Mouse (Mus musculus) midbrain, embryonic 15.5 days (tissue): ENCODE measurements at regions not wholly inside any gene's neighbourhood (a gene's known extent, or its start where the extent isn't known, plus 50 kb on each side); places are given as distances from the start of the nearest gene placed in this dataset.

Experiments
- ATAC-seq: fragments of 200-750 bp; cut with Nextera tagmentation; replicated peaks from 2 replicates; pipeline ENCODE4 v1.8.0; 2017; ENCODE audit warnings: moderate TSS enrichment
- H3K27ac ChIP-seq: fragments of 300-500 bp; sonication (generic); 2 replicates; pipeline ENCODE4 v1.5.1; 2015; ENCODE audit warnings: mild to moderate bottlenecking, inconsistent platforms
- H3K27me3 ChIP-seq: fragments of 300-500 bp; sonication (generic); replicated peaks from 2 replicates; pipeline ENCODE4 v1.6.1; 2015; ENCODE audit warnings: inconsistent platforms
- H3K36me3 ChIP-seq: fragments of 300-500 bp; sonication (generic); replicated peaks from 2 replicates; pipeline ENCODE4 v1.6.1; 2015; ENCODE audit warnings: inconsistent platforms
- H3K4me1 ChIP-seq: fragments of 300-500 bp; sonication (generic); 2 replicates; pipeline ENCODE4 v1.6.1; 2015; ENCODE audit warnings: inconsistent platforms
- H3K4me2 ChIP-seq: fragments of 300-500 bp; sonication (generic); 2 replicates; pipeline ENCODE4 v1.6.1; 2015; ENCODE audit warnings: inconsistent platforms, mild to moderate bottlenecking, moderate library complexity
- H3K4me3 ChIP-seq: fragments of 300-500 bp; sonication (generic); 2 replicates; pipeline ENCODE4 v1.5.1; 2015; ENCODE audit warnings: mild to moderate bottlenecking, inconsistent platforms
- H3K9ac ChIP-seq: fragments of 300-500 bp; sonication (generic); 2 replicates; pipeline ENCODE4 v1.6.1; 2015; ENCODE audit warnings: mild to moderate bottlenecking, inconsistent platforms
- H3K9me3 ChIP-seq: fragments of 300-500 bp; sonication (generic); 2 replicates; pipeline ENCODE4 v1.6.1; 2016; ENCODE audit warnings: inconsistent platforms
- WGBS: fragments of 180-500 bp; shearing (Covaris S2); methylation state at CpG from one replicate; pipeline ENCODE4 v1.1.7; 2015; ENCODE audit warnings: mixed read lengths; 5-methylcytosine and 5-hydroxymethylcytosine counted together

- Histone ChIP-seq H3K27me3 (no peaks in the 10 kb centered on the region), H3K27ac (no peak overlapping the region), H3K4me1 (peaks cover 14% of the 10 kb centered on the region; the same call in 1 of the 2 replicates), H3K36me3 (no peaks in the 10 kb centered on the region), H3K4me3 (no peak overlapping the region), H3K9ac (no peak overlapping the region), H3K4me2 (no peak overlapping the region), H3K9me3 (no peaks in the 10 kb centered on the region)
- ATAC-seq, result no peak
- 74% methylated on average over 7 of the region's 7 CpGs for WGBS
Measured at GRCm38 (mm10) chr14:24972357-24972756, 485.4 kb downstream of the Rps24 start.

DNA sequence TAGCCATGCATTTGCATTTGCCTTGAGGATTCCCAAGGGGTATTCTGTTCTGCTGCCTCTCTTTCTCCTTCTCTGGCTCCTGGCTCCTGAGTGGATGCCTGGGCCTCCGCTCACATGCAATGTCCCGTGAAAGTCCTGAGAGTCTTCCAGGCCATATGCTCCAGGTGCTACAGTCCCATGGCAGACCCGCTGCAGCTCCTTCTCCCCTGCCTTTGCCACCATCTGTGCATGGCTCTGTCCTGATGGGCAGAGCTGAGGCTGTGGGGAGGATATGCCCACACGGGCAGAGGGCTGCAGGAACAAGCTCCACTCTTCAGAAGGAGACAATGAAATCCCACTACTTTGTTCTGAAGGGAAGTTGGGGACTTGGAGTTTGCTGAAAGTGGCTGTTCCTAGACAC is 485.9 kb upstream of the Zmiz1 start:
- ATAC-seq, result no peak
- WGBS, result 75% methylated on average over 4 of the region's 4 CpGs
- no peaks in the 10 kb centered on the region for H3K9me3 ChIP-seq

DNA sequence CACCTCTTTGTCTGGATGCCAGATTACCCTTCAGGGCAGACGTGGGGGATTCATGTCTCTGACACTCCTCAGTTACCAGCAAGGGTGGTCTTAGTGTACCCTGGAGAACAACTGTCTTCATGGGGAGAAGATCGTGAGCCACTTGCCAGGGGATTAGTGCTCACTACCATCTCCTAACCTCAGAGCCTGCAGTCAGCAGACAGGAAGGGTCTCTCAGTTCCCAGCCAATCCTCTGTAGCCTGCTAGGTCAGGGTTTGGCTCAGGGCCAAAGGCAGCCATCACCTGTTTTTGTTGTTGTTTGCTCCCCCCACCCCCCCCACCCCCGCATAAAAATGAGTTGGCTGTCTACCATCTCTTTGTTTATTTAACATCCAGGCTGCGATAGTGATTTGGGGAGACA is 485.4 kb upstream of the Zmiz1 start:
- Histone ChIP-seq H3K27me3 (no peaks in the 10 kb centered on the region), H3K27ac (no peak overlapping the region), H3K4me3 (no peak overlapping the region), H3K9ac (no peak overlapping the region), H3K4me2 (no peak overlapping the region), H3K36me3 (no peaks in the 10 kb centered on the region), H3K9me3 (no peaks in the 10 kb centered on the region), H3K4me1 (peaks cover 14% of the 10 kb centered on the region; the same call in 1 of the 2 replicates)
- no peak for ATAC-seq
- WGBS, result 59% methylated on average over 4 of the region's 4 CpGs

More for the DNA sequence above, 485.9 kb upstream of the Zmiz1 start:
- Histone ChIP-seq H3K4me3 (no peak overlapping the region), H3K9ac (no peak overlapping the region), H3K4me2 (no peak overlapping the region), H3K36me3 (no peaks in the 10 kb centered on the region), H3K27me3 (no peaks in the 10 kb centered on the region), H3K4me1 (peaks cover 14% of the 10 kb centered on the region; the same call in 1 of the 2 replicates), H3K27ac (no peak overlapping the region)

DNA sequence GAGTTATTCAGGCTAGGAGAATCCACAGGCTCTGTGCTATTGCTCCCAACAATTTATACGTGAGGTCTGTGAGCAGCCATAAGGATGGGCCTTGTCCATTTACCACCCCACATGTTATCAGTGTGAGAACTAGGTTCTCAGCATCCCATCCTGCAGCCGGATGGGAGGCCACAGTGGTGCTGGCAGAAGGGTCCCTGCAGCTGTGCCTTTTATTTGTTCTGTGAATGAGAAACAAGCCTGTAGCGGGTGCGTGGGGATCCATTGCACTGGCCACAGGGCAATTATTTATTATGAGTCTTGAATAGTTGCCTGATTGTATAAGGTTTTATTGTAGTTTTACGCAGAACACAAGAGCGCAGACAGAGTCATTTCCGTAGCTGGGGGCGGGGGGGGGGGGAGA is 476.5 kb upstream of the Zmiz1 start:
- ATAC-seq, result no peak
- WGBS, result 60% methylated on average over 8 of the region's 8 CpGs
- Histone ChIP-seq H3K9me3 (no peaks in the 10 kb centered on the region), H3K27ac (no peak overlapping the region), H3K4me3 (no peak overlapping the region), H3K4me1 (no peaks in the 10 kb centered on the region), H3K4me2 (no peak overlapping the region), H3K27me3 (no peaks in the 10 kb centered on the region), H3K36me3 (no peaks in the 10 kb centered on the region), H3K9ac (no peak overlapping the region)

DNA sequence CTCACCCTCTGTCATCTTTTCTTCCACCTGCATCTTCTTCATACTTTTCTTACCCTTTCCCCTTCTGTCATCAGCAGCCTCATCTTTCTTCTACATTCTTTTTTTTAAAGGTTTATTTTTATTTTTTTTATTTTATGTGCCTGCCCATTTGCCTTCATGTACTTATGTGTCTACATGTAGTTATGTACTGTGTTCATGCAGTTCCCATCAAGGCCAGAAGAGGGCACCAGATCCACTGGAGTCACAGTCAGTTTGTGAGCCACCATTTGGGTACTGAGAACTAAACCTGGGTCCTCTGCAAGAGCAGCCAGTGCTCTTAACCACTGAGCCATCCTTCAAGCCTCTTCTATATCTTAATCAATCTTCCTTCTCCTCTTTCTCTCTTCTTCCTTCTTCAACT is 475.7 kb upstream of the Zmiz1 start:
- ATAC-seq, result no peak
- no peak overlapping the region for H3K4me3 ChIP-seq
- no peaks in the 10 kb centered on the region for H3K9me3 ChIP-seq
- H3K4me2 ChIP-seq, result no peak overlapping the region
- no peaks in the 10 kb centered on the region for H3K36me3 ChIP-seq
- no peak overlapping the region for H3K9ac ChIP-seq
- no peaks in the 10 kb centered on the region for H3K4me1 ChIP-seq
- no peak overlapping the region for H3K27ac ChIP-seq
- no peaks in the 10 kb centered on the region for H3K27me3 ChIP-seq

DNA sequence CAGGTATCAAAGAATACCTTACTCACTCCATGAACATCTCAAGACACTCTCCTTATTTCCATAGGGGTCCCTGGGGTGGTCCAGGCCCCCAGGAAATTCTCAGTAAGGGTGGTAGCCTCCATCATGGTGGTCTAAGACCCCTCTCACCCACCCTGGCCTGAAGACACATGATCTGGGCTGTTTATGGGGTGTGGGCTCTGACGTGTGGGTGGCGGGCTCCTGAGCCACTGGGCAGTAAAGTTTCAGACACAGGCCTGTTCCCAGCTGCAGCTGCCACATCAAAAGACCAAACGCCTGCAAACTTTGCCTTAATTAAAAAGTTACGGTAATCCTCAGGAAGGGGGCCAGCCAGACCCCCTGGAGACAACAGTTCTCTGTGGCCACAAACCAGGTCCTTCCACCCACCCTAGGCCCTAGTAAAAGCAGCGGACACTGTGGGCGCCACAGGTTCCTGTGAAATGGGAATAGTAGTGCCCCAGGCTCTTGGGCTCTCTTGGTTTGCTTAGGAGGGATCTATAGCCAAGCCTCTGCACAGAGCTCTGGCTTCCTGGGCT is 473.1 kb upstream of the Zmiz1 start:
- no peak for ATAC-seq
- no peaks in the 10 kb centered on the region for H3K36me3 ChIP-seq
- no peaks in the 10 kb centered on the region for H3K4me1 ChIP-seq
- WGBS, result 59% methylated on average over 6 of the region's 6 CpGs
- no peak overlapping the region for H3K4me3 ChIP-seq
- H3K27ac ChIP-seq, result no peak overlapping the region
- no peaks in the 10 kb centered on the region for H3K9me3 ChIP-seq
- H3K9ac ChIP-seq, result no peak overlapping the region
- H3K27me3 ChIP-seq, result no peaks in the 10 kb centered on the region
- H3K4me2 ChIP-seq, result no peak overlapping the region

- Histone ChIP-seq H3K9me3 (no peaks in the 10 kb centered on the region), H3K4me3 (no peak overlapping the region), H3K27me3 (no peaks in the 10 kb centered on the region), H3K27ac (no peak overlapping the region), H3K9ac (no peak overlapping the region), H3K4me1 (no peaks in the 10 kb centered on the region), H3K36me3 (no peaks in the 10 kb centered on the region), H3K4me2 (no peak overlapping the region)
- no peak for ATAC-seq
- WGBS, result 78% methylated on average over 4 of the region's 4 CpGs
Measured at GRCm38 (mm10) chr14:24986404-24986803, 472.6 kb upstream of the Zmiz1 start.

DNA sequence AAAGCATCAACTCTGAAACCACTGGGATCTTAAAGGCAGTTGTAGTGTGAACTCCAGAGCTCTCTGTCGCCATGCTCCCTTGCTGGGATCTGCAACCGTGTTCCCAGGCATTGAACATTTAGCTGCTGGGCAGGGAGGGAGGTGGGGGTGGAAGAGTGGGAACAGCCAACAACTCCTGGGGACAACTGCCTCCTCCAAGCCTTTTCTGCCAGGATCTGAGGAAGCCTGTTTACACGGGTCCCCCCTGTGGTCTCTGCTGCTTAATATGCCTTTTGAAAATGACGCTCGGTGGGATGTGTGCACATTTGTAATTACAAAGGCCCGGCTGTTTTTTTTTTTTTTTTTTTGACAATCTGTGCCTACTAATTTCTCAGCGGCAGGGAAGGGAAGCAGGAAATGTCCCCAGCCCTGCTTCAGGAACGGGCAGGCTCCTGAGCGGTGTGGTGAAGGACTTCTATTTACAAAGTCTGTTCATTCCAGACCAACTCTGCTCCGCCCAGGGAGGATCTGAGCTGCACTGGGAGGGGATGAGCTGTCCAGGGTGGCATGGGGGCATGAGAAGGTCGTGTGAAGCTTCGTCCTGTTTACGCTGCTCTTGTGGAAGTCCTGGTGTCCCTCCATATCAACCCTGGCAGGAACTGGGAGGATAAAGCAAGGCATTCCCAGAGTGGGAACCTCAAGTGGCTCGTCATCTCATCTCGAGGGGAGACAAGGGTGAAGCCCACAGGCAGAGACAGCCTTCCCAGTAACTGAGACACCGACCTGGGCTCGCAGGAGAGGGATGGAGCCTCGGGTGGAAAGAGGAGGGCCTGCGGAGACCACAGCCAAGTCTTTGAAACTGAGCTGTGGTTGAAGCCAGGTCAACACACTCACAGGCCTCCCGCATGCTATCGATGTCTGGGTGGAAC is 465.0 kb upstream of the Zmiz1 start:
- Histone ChIP-seq H3K4me3 (no peak overlapping the region), H3K27me3 (no peaks in the 10 kb centered on the region), H3K36me3 (no peaks in the 10 kb centered on the region), H3K4me2 (peak overlapping the region; percentile 4; the same call in 1 of the 2 replicates), H3K9ac (no peak overlapping the region), H3K27ac (peak overlapping the region; percentile 58), H3K4me1 (peaks cover 49% of the 10 kb centered on the region), H3K9me3 (no peaks in the 10 kb centered on the region)
- ATAC-seq, result peak; percentile 57; the same call in 1 of the 2 replicates
- 32% methylated on average over 21 of the region's 21 CpGs for WGBS

DNA sequence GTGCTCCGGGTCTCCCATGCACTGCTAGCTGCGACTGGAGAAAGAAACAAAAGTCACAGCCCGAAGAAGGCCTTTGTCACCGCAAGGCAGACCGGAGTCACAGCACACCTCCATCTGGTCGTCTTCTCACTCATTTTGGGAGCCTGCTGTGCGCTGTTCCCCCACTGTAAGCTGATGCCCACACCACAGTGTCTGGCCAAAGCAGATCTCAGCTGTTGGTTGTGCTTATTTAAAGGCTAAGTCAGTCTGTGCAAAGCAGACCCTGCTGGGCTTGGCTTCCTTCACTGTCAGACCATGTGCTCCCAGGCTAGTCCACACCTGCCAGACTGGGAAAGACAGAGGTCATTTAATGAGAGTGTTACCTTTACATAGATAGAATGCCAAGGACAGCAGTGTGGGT is 463.8 kb upstream of the Zmiz1 start:
- peaks cover 49% of the 10 kb centered on the region for H3K4me1 ChIP-seq
- H3K9ac ChIP-seq, result no peak overlapping the region
- WGBS, result 57% methylated on average over 7 of the region's 7 CpGs
- H3K36me3 ChIP-seq, result no peaks in the 10 kb centered on the region
- no peaks in the 10 kb centered on the region for H3K9me3 ChIP-seq
- H3K27me3 ChIP-seq, result no peaks in the 10 kb centered on the region
- 0 out of 2 replicates have a peak overlapping the region, but pooled peaks have one; percentile 10 for H3K27ac ChIP-seq
- no peak overlapping the region for H3K4me2 ChIP-seq
- no peak overlapping the region for H3K4me3 ChIP-seq
- ATAC-seq, result no peak

DNA sequence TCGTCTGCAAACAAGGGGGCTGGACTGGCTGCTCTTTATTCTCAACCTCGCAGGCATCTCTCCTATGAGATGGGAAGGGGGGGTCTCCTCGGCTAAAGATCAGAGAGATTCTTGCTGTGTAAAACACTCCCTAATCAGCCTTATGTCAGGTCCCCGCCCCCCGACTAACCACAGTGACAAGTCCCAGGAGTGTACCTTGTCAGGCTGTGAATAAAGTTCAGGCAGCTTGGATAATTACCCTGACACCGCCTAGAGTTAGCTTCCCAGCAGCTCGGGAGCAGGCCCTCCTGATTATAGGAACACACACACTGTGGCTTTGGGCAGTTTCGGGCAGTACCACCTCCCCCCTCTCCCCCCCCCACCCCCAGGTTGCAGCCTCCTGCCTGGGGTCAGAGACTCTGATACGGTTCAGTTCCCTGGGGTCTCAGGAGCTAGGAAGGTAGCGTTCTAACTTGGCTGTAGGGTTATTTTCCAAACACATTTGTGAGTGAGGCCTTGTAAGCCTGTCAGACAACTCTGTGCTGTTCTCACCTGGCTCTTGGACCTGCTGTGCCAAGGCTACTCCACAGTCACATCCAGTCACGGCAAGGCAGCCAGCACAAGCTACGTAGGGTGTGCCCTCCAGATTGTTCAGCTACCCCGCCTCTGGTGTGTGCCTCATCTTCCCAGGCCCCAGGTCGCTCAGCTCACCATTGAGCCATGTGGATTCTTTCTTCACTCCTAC is 461.0 kb upstream of the Zmiz1 start:
- Histone ChIP-seq H3K27me3 (no peaks in the 10 kb centered on the region), H3K4me2 (no peak overlapping the region), H3K9ac (no peak overlapping the region), H3K27ac (peak overlapping the region; percentile 34; the same call in 1 of the 2 replicates), H3K4me3 (no peak overlapping the region), H3K36me3 (no peaks in the 10 kb centered on the region), H3K4me1 (peaks cover 48% of the 10 kb centered on the region), H3K9me3 (no peaks in the 10 kb centered on the region)
- ATAC-seq, result peak; percentile 64
- WGBS, result 21% methylated on average over 14 of the region's 14 CpGs

GRCm38 (mm10) chr14:24999008-24999572 is 459.9 kb upstream of the Zmiz1 start:
- Histone ChIP-seq H3K36me3 (no peaks in the 10 kb centered on the region), H3K4me2 (no peak overlapping the region), H3K4me3 (no peak overlapping the region), H3K27me3 (no peaks in the 10 kb centered on the region), H3K9ac (no peak overlapping the region), H3K27ac (no peak overlapping the region), H3K4me1 (peaks cover 37% of the 10 kb centered on the region), H3K9me3 (no peaks in the 10 kb centered on the region)
- ATAC-seq, result no peak
- 71% methylated on average over 3 of the region's 3 CpGs for WGBS

DNA sequence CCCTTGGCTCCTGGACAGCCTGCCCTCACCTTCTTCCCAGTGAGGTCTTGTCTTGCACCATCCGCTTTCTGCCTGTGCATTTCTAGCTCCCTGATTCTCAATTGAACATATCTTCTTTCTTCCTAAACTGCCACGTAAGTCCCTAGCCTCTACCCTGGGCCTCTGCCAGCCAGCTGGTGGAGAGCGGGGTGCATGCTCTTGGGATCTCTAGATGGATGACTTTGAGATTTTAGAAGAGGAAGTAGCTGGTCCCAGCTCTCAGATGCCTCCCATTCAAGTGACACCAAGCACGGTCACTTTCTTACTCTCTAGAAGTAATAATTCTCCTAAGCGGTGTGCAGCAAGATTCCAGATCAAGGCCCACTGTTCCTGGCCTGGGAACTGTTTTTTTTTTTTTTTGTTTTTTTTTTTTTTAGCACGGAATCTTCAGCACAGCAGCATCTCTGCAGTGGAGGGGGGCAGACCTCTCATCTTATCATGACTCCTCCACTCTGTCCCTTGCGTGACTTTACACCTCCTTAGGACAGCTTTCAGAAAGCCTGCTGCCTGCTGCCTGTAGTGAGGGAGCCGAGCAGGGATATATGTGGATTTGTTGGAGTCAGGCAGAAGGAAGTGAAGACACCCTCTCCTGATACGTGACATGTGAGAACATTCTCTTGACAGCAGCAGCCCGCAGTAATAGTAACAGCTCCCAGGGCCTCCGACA is 453.6 kb upstream of the Zmiz1 start:
- no peaks in the 10 kb centered on the region for H3K9me3 ChIP-seq
- no peak for ATAC-seq
- no peak overlapping the region for H3K4me3 ChIP-seq
- WGBS, result 81% methylated on average over 11 of the region's 11 CpGs
- no peak overlapping the region for H3K4me2 ChIP-seq
- H3K9ac ChIP-seq, result no peak overlapping the region
- no peaks in the 10 kb centered on the region for H3K27me3 ChIP-seq
- H3K36me3 ChIP-seq, result no peaks in the 10 kb centered on the region
- H3K4me1 ChIP-seq, result no peaks in the 10 kb centered on the region
- H3K27ac ChIP-seq, result no peak overlapping the region
